18 mouse cellular contexts compared by ENCODE assay signal in genomic region chr10:17253040-17253439, GRCm38 (mm10).
A peak's percentile ranks its signal among the peaks of the same experiment; 100 is the strongest.
DNase-seq lines count a peak whose midpoint lies in the region.
"Had no signal": no experiment of that assay in that cellular context is flagged by ENCODE, and none has a peak within 500 bp of the region (broad histone marks: within the 10 kb centered on the region; RNA-seq: fewer than 3 reads in every experiment).

No protein-coding gene starts in this region.

- H3K4me3 ChIP-seq in hindbrain, embryonic 10.5 days = no peak overlapping the region
- no peak overlapping the region for H3K4me3 ChIP-seq in limb, embryonic 10.5 days
- H3K4me3 ChIP-seq: embryonic facial prominence, embryonic 13.5 days; forebrain, embryonic 13.5 days; limb, embryonic 12.5 days; liver, embryonic 15.5 days had no signal

- 64% methylated on average over 4 of the region's 4 CpGs for WGBS in hindbrain, embryonic 10.5 days
- 28% methylated on average over 4 of the region's 4 CpGs for WGBS in limb, embryonic 10.5 days

- no peaks in the 10 kb centered on the region for H3K36me3 ChIP-seq in hindbrain, embryonic 10.5 days
- no peaks in the 10 kb centered on the region for H3K36me3 ChIP-seq in limb, embryonic 10.5 days
- H3K36me3 ChIP-seq: embryonic facial prominence, embryonic 13.5 days; limb, embryonic 12.5 days; liver, embryonic 15.5 days had no signal

- DNase-seq in adrenal gland, adult 2 months = peak; percentile 25
- no peak for DNase-seq in adrenal gland, postnatal 10 days
- DNase-seq in urinary bladder, postnatal 36 days (ENCODE audit: low spot score in 2 of 2) = peak; percentile 52 to 64
- DNase-seq in urinary bladder, adult 2 months (ENCODE audit: low spot score) = no peak
- DNase-seq in fat pad, adult 2 months (ENCODE audit: extremely low read depth, low read depth, low spot score) = peak; percentile 96
- DNase-seq in frontal cortex, adult 2 months (ENCODE audit: extremely low spot score in 1 of 2, low spot score in 1 of 2) = no peak
- DNase-seq in hindbrain, embryonic 10.5 days (ENCODE audit: low spot score) = no peak
- no peak for DNase-seq in limb, embryonic 10.5 days (ENCODE audit: low spot score)
- DNase-seq: adrenal gland, postnatal 14 days; heart, postnatal 14 days; lung, postnatal 4 days; midbrain, embryonic 14.5 days; thymus, postnatal 4 days had no signal

- H3K27ac ChIP-seq in hindbrain, embryonic 10.5 days = no peak overlapping the region
- H3K27ac ChIP-seq in limb, embryonic 10.5 days = no peak overlapping the region
- H3K27ac ChIP-seq: embryonic facial prominence, embryonic 13.5 days; forebrain, embryonic 13.5 days; kidney, postnatal 0 days; limb, embryonic 12.5 days; liver, embryonic 15.5 days had no signal

- H3K27me3 ChIP-seq in hindbrain, embryonic 10.5 days (ENCODE audit: insufficient read depth, poor library complexity, severe bottlenecking) = no peaks in the 10 kb centered on the region
- H3K27me3 ChIP-seq in limb, embryonic 10.5 days (ENCODE audit: low read depth, poor library complexity, severe bottlenecking) = no peaks in the 10 kb centered on the region
- H3K27me3 ChIP-seq: embryonic facial prominence, embryonic 13.5 days; forebrain, embryonic 13.5 days; limb, embryonic 12.5 days; liver, embryonic 15.5 days had no signal

- H3K9me3 ChIP-seq in hindbrain, embryonic 10.5 days = no peaks in the 10 kb centered on the region
- no peaks in the 10 kb centered on the region for H3K9me3 ChIP-seq in limb, embryonic 10.5 days (replicated peaks)
- H3K9me3 ChIP-seq: embryonic facial prominence, embryonic 13.5 days; forebrain, embryonic 13.5 days; limb, embryonic 12.5 days; liver, embryonic 15.5 days had no signal

- H3K4me1 ChIP-seq in hindbrain, embryonic 10.5 days (replicated peaks) = peaks cover 6% of the 10 kb centered on the region; the same call in 1 of the 2 replicates
- H3K4me1 ChIP-seq in limb, embryonic 10.5 days = peaks cover 50% of the 10 kb centered on the region
- H3K4me1 ChIP-seq: forebrain, embryonic 13.5 days; liver, embryonic 15.5 days had no signal

Comparison
In these comparisons a context has a peak if more than half of its experiments do, and no peak if none do; other contexts are left out.
1. DNase-seq: peak in adrenal gland, adult 2 months (single experiment), urinary bladder, postnatal 36 days (2 of 2) and fat pad, adult 2 months (single experiment); none in adrenal gland, postnatal 10 days (single experiment), urinary bladder, adult 2 months (single experiment), frontal cortex, adult 2 months (0 of 2), hindbrain, embryonic 10.5 days (single experiment) and limb, embryonic 10.5 days (single experiment).